Mouse (Mus musculus): ENCODE results near the gene Gmip.

DNA sequence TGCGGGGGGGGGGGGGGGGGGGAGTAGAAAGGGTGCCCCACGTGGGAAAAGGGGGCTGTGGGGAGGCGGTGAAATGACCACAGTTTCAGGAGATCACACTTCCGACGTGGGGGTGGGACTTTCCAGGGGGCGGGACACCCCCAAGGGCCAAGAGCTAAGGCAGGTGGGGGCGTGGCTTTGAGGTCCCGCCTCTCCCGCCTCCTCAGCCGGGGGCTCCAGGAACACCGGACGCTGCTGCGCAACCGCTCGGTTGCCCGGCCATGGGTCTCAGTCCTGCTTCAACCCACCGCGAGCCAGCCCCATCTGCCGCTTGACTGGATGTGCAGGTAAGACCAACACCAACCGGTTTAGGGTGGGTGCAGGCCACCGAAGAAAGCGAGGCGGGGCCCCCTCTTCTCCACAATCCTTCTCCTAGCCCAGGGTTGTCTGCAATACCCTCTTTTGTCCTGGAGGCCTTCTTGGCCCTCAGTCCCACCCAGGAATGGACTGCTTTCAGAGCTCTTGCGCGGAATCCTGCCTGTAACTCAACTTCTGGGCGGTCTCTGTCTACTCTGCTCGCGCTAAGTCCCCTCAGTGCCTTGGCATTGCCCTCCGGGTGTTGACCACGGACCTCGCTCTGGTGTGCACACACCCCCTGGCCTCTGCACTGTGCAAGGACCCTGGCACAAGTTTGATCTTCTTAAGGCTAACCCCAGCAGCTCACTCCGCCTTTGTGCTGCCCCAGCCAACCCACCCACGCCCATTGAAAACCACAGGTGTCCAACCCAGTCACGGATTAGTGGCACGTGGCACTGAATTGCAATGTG lies 14.1 kb downstream of the Gmip start, which contains the start of gene Lpar2:
- no peak for TF ChIP-seq GATA1 (IDR thresholded peaks at IDR 0.05; ENCODE audit: borderline replicate concordance, low read length)
- no peak for TF ChIP-seq FLI1 (IDR thresholded peaks at IDR 0.05; ENCODE audit: low read length)

Data from megakaryocyte, embryonic 14.5 days (primary cell).